Mouse (Mus musculus) heart, postnatal 0 days (tissue): ENCODE data around the gene Baiap2. TPM values are rescaled to one million over a fixed set of nuclear protein-coding genes. Genes with fewer than 3 reads are reported as not detected.

ENCODE experiments used
- ATAC-seq: fragments of 200-750 bp; cut with Nextera tagmentation; 2 replicates; pipeline ENCODE4 v1.8.0; 2017; ENCODE audit warnings: low read depth, moderate number of reproducible peaks, moderate library complexity; ENCODE audit not compliant: insufficient read depth
- DNase-seq: peaks from one replicate; pipeline ENCODE4 v3.0.0-alpha.2; 2016; ENCODE audit warnings: low spot score
- H3K27ac ChIP-seq: fragments of 300-500 bp; sonication (generic); 2 replicates; pipeline ENCODE4 v1.5.1; 2014; ENCODE audit warnings: low read depth, mild to moderate bottlenecking
- H3K27me3 ChIP-seq: fragments of 300-500 bp; sonication (generic); 2 replicates; pipeline ENCODE4 v1.6.1; 2014; ENCODE audit warnings: low read length, mixed read lengths; ENCODE audit not compliant: control insufficient read depth, insufficient read depth
- H3K36me3 ChIP-seq: fragments of 300-500 bp; sonication (generic); replicated peaks from 2 replicates; pipeline ENCODE4 v1.6.1; 2014; ENCODE audit warnings: low read length, mixed read lengths; ENCODE audit not compliant: control insufficient read depth, insufficient read depth
- H3K4me1 ChIP-seq: fragments of 300-500 bp; sonication (generic); 2 replicates; pipeline ENCODE4 v1.6.1; 2014; ENCODE audit warnings: antibody characterized with exemption; ENCODE audit not compliant: control insufficient read depth, insufficient read depth
- H3K4me2 ChIP-seq: fragments of 300-500 bp; sonication (generic); 2 replicates; pipeline ENCODE4 v1.6.1; 2014; ENCODE audit warnings: low read depth, mild to moderate bottlenecking, low read length, moderate library complexity
- H3K4me3 ChIP-seq: fragments of 300-500 bp; sonication (generic); 2 replicates; pipeline ENCODE4 v1.5.1; 2014; ENCODE audit warnings: low read depth, low read length
- H3K9ac ChIP-seq: fragments of 300-500 bp; sonication (generic); replicated peaks from 2 replicates; pipeline ENCODE4 v1.6.1; 2014; ENCODE audit warnings: low read depth, low read length, mixed read lengths
- H3K9me3 ChIP-seq: fragments of 300-500 bp; sonication (generic); replicated peaks from 2 replicates; pipeline ENCODE4 v1.6.1; 2016; ENCODE audit warnings: low read length; ENCODE audit not compliant: control insufficient read depth
- CTCF ChIP-seq: IDR thresholded peaks from 2 replicates; pipeline ENCODE4 v1.5.1; 2016; ENCODE audit warnings: antibody characterized with exemption, control low read depth, low read depth
- EP300 ChIP-seq: IDR thresholded peaks from 2 replicates; pipeline ENCODE4 v1.6.1; 2016; ENCODE audit warnings: antibody characterized with exemption, low read depth
- WGBS: fragments of 180-500 bp; shearing (Covaris S2); extraction: QIAGEN DNeasy Blood & Tissue Kit; methylation state at CpG from one replicate; pipeline ENCODE4 v1.1.7; 2014; 5-methylcytosine and 5-hydroxymethylcytosine counted together
- polyA plus RNA-seq: library from polyadenylated mRNA; unstranded; fragments of >200 nt; fragmentation: Nextera tagmentation; extraction: Ambion mirVana; gene quantifications from 2 replicates; pipeline ENCODE4 v1.2.1, GENCODE M21; 2015
- total RNA-seq: library from RNA; depleted of rRNA; stranded (reverse); fragments of >200 nt; gene quantifications from 2 replicates; pipeline ENCODE4 v1.2.3, GENCODE M21; 2014; ENCODE audit warnings: low replicate concordance

Baiap2 gene
- total and polyA plus RNA-seq, 2 experiments from 2014 or later, result 8.2 to 22.0 TPM

DNA sequence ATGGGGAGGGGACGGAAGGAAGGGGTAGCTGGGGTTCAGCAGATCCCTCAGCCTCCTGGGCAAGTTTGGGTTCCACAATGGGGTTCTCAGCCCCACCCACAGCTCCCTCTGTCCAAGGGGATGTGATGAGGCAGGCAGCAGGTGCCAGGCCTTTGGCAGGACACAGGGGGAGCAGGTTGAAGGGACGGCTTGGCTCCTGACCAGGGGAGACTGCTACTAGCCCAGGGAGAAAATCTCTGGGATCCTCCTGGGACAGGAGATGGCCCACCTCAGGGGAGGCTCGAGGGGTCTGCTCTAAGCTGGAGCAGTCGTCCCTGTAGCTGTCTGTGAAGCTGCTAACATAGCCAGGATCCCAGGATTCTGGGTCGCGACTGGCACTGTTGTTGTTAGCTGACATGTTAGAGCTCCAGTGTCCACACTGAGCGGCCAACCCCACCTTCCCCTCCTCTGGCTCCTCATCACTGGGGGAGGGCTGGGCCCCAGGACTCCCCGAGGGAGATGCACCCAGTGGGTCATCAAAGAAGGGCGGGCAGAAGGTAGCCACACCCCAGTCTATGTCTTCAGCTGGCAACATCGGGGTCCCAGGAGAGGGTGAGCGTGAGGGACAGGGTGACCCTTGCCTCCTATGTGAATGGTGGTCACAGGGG, 68.7 kb downstream of the Baiap2 start:
- Histone ChIP-seq H3K9me3 (no peaks in the 10 kb centered on the region), H3K27ac (no peak overlapping the region), H3K27me3 (peaks cover 21% of the 10 kb centered on the region; the same call in 1 of the 2 replicates), H3K4me2 (peak overlapping the region; percentile 52), H3K4me3 (no peak overlapping the region), H3K36me3 (no peaks in the 10 kb centered on the region), H3K4me1 (peaks cover 4% of the 10 kb centered on the region; the same call in 1 of the 2 replicates), H3K9ac (no peak overlapping the region)
- WGBS, result 69% methylated on average over 11 of the region's 11 CpGs
- ATAC-seq (no peak), DNase-seq (no peak)
- TF ChIP-seq EP300 (no peak), CTCF (no peak)

GRCm38 (mm10) chr11:120011761-120012560, 69.4 kb downstream of the Baiap2 start:
- Histone ChIP-seq H3K4me2 (peak overlapping the region; percentile 52), H3K9ac (no peak overlapping the region), H3K4me1 (peaks cover 4% of the 10 kb centered on the region; the same call in 1 of the 2 replicates), H3K27ac (no peak overlapping the region), H3K9me3 (no peaks in the 10 kb centered on the region), H3K27me3 (peaks cover 21% of the 10 kb centered on the region; the same call in 1 of the 2 replicates), H3K36me3 (no peaks in the 10 kb centered on the region), H3K4me3 (peak overlapping the region; percentile 24; the same call in 1 of the 2 replicates)
- peak; percentile 28; the same call in 1 of the 2 replicates for TF ChIP-seq CTCF
- TF ChIP-seq EP300, result no peak
- WGBS, result 32% methylated on average over 43 of the region's 43 CpGs
- peak; percentile 33 for DNase-seq
- peak; percentile 30; the same call in 1 of the 2 replicates for ATAC-seq

DNA sequence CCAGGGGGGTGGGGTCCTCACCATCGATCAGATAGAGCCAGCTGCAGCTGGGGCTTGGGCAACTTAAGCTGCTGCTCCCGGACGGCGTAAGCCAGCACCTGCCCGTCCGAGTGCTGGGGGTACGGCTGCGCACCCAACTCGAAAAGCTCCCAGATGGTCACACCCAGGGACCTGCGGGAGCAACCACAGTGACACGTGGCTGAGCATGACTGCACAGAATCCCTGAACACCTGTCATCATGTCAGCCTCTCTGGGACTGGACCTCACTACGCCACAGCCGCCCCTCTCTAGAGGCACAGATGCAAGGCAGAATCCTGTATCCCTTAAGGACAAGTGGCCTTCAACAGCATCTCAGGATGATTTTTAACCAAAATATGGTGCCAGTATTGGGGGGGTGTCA, 70.1 kb downstream of the Baiap2 start:
- Histone ChIP-seq H3K4me1 (peaks cover 4% of the 10 kb centered on the region; the same call in 1 of the 2 replicates), H3K9ac (no peak overlapping the region), H3K4me3 (no peak overlapping the region), H3K36me3 (no peaks in the 10 kb centered on the region), H3K4me2 (no peak overlapping the region), H3K27me3 (peaks cover 21% of the 10 kb centered on the region; the same call in 1 of the 2 replicates), H3K27ac (no peak overlapping the region), H3K9me3 (no peaks in the 10 kb centered on the region)
- DNase-seq (no peak), ATAC-seq (no peak)
- TF ChIP-seq CTCF, result no peak
- TF ChIP-seq EP300, result no peak
- 74% methylated on average over 13 of the region's 13 CpGs for WGBS

- Histone ChIP-seq H3K27me3 (peaks cover 21% of the 10 kb centered on the region; the same call in 1 of the 2 replicates), H3K4me1 (peaks cover 4% of the 10 kb centered on the region; the same call in 1 of the 2 replicates), H3K4me2 (peak overlapping the region; percentile 72), H3K9ac (0 out of 2 replicates have a peak overlapping the region, but pooled peaks have one; percentile 18), H3K9me3 (no peaks in the 10 kb centered on the region), H3K27ac (peak overlapping the region; percentile 27; the same call in 1 of the 2 replicates), H3K36me3 (no peaks in the 10 kb centered on the region), H3K4me3 (peak overlapping the region; percentile 36)
- ATAC-seq (peak; percentile 77), DNase-seq (peak; percentile 86)
- WGBS, result 8% methylated on average over 21 of the region's 21 CpGs
- TF ChIP-seq CTCF (peak; percentile 92), EP300 (no peak)
Measured at GRCm38 (mm10) chr11:120013174-120013711, 70.7 kb downstream of the Baiap2 start.

- Histone ChIP-seq H3K27me3 (peaks cover 16% of the 10 kb centered on the region; the same call in 1 of the 2 replicates), H3K9ac (no peak overlapping the region), H3K4me2 (no peak overlapping the region), H3K4me1 (peaks cover 4% of the 10 kb centered on the region; the same call in 1 of the 2 replicates), H3K9me3 (no peaks in the 10 kb centered on the region), H3K36me3 (no peaks in the 10 kb centered on the region), H3K4me3 (no peak overlapping the region), H3K27ac (no peak overlapping the region)
- WGBS, result 91% methylated on average over 4 of the region's 4 CpGs
- DNase-seq (no peak), ATAC-seq (no peak)
- no peak for TF ChIP-seq CTCF
- no peak for TF ChIP-seq EP300
Measured at GRCm38 (mm10) chr11:120014758-120015157, 72.2 kb downstream of the Baiap2 start.
